Mouse (Mus musculus) bone marrow macrophage, adult 2 months (primary cell): ENCODE data around the gene Pld3. TPM values are rescaled to one million over a fixed set of nuclear protein-coding genes. Genes with fewer than 3 reads are reported as not detected.
A peak's percentile ranks its signal among the peaks of the same experiment; 100 is the strongest.

Experiments
- H3K27ac ChIP-seq: 2 replicates; pipeline ENCODE4 v1.5.1; 2012; ENCODE audit warnings: low read depth, low read length; ENCODE audit not compliant: insufficient read depth
- H3K4me1 ChIP-seq: 2 replicates; pipeline ENCODE4 v1.6.1; 2012; ENCODE audit warnings: low read length; ENCODE audit not compliant: control insufficient read depth, insufficient read depth
- H3K4me3 ChIP-seq: 2 replicates; pipeline ENCODE4 v1.5.1; 2012; ENCODE audit warnings: mild to moderate bottlenecking, low read length, moderate library complexity; ENCODE audit not compliant: insufficient read depth
- CTCF ChIP-seq: IDR thresholded peaks from 2 replicates; pipeline ENCODE4 v1.5.1; 2012; ENCODE audit warnings: low read depth, mild to moderate bottlenecking, low read length, moderate library complexity
- POLR2A ChIP-seq: IDR thresholded peaks from 2 replicates; pipeline ENCODE4 v1.6.1; 2012; ENCODE audit warnings: mild to moderate bottlenecking, low read depth, low read length, borderline replicate concordance
- polyA plus RNA-seq: library from polyadenylated mRNA; stranded (reverse); fragments of >200 nt; gene quantifications from 2 replicates; pipeline ENCODE4 v1.2.4, GENCODE M21; 2012; ENCODE audit not compliant: missing spikeins, insufficient read depth, insufficient read length

Pld3 gene
- 397 TPM in 2 replicates for polyA plus RNA-seq

DNA sequence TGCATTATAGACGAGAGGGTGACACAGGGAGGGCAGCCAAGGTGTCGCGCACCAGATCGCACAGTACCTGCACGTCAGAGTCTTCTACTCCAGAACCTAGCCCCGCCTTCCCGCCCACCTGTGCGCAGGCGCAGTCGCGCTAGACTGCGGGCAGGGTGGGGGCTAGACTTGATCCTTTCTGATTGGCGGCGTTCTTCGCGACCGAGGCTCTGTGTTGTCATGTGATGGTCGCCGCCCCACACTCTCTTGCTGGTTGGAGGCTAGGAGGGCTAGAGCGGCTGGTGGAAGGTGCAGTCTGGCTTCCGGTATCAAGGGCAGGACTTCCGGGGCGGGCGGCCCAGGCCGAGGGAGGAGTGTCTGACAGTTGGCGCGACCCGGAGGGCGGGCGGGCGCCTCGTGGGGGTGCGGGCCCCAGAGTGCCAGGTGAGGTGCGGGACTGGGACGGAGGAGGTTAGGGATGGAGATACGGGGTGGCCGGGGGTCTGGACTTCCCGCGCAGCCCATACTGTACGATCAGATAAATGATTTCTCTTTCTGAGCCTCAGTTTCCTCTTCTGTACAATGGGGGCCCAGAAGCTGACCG is at the start of gene Pld3, which contains the start of gene 2310022A10Rik:
Gene Pld3 (minus strand): TSS at position 288 of the 583 bp plus-strand sequence.
Gene 2310022A10Rik (plus strand): TSS at position 303 of the 583 bp plus-strand sequence.
- H3K4me1 ChIP-seq: peaks cover 25% of the 10 kb centered on the region
- H3K27ac ChIP-seq: peak within 1 kb of the TSS; percentile 88
- TF ChIP-seq POLR2A (peak; percentile 68; the same call in 1 of the 2 replicates), CTCF (no peak)
- H3K4me3 ChIP-seq: peak within 1 kb of the TSS; percentile 90

DNA sequence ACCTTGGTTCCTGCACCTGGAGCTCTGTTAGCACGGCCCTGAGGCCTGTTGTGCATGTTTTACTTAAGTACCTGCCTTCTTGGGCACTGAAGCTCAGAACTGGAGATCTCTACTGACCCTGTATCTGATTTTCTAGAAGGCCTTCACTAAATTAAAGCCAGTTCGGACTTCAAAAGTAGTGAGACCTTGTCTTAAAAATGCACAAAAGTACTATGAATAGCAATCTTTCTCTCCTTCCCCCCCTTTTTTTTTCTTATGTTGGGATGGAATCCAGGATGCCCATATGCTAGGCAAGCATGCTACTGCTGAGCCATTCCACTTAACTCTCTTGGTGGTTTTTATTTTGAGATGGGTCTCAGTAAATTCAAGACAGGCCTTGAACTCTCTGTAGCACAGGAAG is 49.1 kb upstream of the Pld3 start:
- H3K27ac ChIP-seq: peak overlapping the region; percentile 35; the same call in 1 of the 2 replicates
- no peak overlapping the region for H3K4me3 ChIP-seq
- peaks cover 56% of the 10 kb centered on the region for H3K4me1 ChIP-seq
- TF ChIP-seq POLR2A (no peak), CTCF (no peak)

DNA sequence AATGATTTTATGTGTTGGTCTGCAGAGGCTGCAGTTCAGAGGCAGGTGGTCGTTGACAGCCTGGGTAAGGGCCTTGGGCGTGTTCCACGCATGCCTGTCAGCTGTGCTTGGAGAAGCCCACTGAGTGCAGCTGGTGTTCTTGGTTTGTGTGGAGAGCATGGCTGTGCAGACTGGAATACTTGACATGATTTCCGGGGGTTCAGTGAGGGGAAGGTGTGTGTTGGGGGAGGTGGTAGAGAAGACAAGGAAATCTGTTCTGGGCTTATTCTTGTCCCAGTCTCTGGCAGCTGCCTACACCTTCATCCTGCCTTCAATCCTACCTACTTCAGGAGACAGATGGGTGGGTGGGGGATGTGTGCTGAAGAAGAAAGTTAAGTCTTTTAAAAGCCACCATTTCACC is 48.6 kb upstream of the Pld3 start:
- TF ChIP-seq CTCF (no peak), POLR2A (no peak)

DNA sequence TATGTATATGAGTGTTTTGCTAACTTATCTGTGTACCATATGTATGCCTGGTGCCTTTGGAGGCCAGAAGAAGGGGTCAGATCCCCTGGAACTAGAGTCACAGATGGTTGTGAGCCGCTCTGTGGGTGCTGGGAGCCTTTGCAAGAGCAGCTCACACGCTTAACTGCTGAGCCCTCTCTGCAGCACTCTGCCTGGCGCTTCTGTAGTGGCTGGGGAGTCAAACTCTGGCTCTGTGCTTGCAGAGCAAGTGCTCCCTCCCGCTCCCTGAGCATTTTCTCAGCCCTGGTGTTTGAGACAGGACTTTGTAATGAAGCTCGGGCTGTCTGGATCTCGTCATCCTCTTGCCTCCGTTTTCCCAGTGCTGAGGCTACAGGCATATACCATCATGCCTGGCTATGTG is 45.0 kb upstream of the Pld3 start:
- H3K4me3 ChIP-seq: no peak overlapping the region
- TF ChIP-seq CTCF (no peak), POLR2A (no peak)
- peaks cover 17% of the 10 kb centered on the region for H3K4me1 ChIP-seq
- H3K27ac ChIP-seq: no peak overlapping the region

More for the DNA sequence above, 48.6 kb upstream of the Pld3 start:
- H3K4me1 ChIP-seq: peaks cover 51% of the 10 kb centered on the region
- no peak overlapping the region for H3K27ac ChIP-seq
- no peak overlapping the region for H3K4me3 ChIP-seq

DNA sequence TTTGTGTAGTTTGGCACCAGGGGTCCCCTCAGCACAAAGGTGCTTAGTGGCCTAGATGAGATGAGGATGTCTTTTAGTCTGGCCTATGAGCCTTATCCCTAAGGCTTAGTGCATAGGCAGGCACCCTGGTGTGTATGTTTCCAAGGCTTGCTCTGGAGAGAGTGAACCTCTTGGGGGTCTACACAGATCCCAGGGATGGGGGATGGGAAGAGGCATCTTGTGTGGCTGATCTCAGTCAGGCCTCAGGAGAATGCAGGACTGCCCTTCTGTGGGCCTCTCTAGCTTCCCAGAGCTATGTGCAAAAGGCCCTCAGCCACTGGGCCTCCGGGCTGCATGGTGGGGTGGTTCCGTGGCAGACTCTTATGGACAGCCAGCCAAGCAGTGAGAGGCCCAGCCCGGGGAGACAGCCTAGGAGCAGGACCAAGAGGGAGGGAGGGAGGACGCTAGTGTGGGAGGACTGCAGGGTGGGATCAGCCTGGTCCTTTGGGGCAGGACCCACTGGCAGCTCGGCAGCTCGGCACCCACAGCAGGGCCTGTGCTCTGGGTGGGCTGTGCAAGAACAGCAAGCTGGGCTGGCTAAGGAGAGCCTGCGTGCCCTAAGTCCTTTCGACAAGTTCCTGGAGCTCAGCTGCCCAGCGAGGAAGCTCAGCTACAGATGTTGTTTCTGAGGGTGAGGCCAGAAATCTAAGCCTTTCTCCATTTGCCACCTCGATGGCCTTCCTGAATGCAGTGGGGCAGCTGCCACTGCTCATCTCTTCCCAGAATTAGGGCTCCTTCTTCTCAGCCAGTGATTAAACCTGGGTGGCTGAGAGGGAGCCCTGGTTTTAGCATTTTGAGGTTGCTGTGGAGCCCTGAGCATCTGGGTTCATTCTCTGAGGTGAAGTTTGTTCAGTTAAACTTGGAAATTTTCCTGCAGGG is 43.8 kb upstream of the Pld3 start:
- peaks cover 9% of the 10 kb centered on the region for H3K4me1 ChIP-seq
- no peak overlapping the region for H3K27ac ChIP-seq
- no peak overlapping the region for H3K4me3 ChIP-seq
- TF ChIP-seq CTCF (no peak), POLR2A (no peak)

DNA sequence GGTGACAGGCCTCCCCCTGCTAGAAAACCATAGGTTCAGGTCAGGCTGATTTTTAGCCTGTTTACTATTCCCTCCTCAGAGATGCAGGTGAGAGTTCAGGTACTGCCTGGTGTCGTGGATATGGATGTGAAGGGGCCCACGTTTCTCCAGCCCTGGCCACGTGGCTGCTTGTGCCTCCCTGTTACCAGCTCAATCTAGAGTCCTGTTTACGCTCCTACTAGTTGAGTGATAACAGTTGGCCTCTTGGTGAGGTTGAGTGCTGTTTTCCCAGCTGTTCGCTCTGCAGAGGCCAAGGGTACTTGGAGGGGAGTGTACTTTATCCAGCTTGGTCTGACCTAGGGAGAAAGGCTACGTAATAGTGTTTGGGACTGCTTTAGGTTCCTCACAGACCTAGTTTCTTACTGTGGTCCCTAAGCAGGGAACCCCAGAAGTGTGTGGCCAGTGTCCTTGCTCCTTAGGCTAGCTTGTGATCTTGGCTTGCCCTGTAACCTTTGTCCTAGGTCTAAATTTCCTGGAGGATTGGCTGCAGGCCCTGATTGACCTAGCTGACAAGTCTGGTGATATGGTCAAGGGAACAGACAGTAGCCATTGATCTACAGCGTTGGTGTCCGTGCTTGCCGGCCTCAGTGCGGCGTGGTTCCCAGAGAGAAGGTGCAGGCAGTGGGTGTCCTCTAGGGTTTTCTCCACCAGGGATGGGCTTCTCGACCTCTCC is 40.1 kb upstream of the Pld3 start:
- H3K4me1 ChIP-seq: peaks cover 8% of the 10 kb centered on the region
- peak overlapping the region; percentile 81 for H3K4me3 ChIP-seq
- TF ChIP-seq CTCF: no peak
- no peak overlapping the region for H3K27ac ChIP-seq

DNA sequence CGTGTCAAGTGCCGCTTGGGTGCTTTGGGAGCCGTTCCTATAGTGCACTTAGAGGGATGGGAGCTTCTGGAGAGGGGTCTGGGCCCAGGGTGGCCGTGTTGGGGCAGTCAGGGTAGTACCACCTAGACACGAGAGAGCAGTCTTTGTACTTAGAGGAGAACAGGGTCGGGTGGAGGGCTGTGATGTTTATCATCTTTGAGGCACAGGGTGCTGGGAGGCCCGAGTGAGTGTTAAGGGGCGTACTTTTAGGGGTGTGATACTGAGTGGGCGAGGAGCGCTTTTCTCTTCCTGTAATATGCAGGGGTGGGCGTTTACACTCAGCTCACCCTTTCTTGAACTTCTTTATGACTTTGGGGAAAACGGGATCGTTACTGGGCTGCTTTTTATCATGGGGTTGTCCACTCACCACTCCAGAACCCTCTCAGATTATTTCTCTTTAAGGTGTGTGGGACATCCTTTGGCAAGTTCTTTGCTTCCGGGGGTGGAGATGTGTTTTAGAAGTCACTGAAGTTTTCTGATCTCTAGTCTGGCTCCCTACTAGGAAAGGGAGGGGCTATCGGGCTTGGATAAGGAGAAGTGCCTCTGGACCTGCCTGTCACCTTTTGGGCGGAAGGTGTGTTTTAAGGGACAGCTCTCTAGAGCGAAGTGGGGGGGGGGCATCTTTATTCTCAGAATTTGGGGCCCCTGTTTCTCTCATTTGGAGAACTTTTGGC is 39.4 kb upstream of the Pld3 start:
- Histone ChIP-seq H3K4me3 (peak overlapping the region; percentile 81), H3K4me1 (peaks cover 12% of the 10 kb centered on the region), H3K27ac (peak overlapping the region; percentile 77)
- TF ChIP-seq CTCF: no peak
- TF ChIP-seq POLR2A: no peak

DNA sequence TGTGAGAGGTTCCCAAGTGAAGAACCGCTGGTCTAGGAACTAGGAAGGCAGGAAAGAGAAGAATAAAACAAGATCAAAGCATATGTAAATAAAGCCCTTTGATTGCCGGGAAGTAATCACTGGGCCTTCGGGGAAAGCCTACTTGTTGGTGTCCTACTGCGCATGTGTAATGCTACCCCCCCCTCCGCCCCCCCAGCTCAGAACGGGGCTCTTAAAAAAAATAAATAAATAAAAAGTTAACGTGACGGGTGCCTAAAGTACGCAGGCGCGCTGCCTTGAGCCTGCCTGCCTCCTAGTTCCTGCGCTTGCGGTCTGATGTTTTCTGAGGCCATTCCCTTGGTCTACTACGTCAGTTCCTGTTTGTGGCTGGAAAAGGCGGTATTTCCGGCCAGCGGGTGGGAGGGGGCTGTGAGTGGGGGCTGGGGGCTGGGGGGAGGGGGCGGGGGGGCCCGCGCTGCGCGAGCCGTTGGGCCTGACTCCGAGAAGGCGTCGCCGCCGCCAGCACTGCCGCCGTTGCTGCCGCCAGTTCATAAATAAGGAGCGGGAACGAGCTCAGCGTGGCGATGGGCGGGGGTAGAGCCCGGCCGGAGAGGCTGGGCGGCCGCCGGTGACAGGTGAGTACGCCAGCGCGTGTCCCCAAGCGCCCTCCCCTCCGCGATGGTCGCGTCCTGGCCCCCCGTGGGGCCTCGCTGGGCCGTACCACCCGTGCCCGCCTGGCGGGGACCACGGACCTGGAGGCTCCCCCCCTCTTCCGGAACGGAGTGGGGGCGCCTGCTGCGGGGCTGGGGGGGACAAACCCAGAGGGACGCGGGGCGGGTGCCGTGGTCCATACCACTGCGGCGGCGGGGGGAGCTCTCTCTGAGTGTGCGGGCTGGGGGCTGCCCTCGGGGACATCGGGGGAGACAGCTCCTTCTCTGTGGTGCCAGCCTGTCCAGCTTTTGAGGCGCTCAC is 38.5 kb upstream of the Pld3 start, which contains the start of gene Akt2:
Gene Akt2 (plus strand): TSS at position 287 of the 951 bp plus-strand sequence.
- H3K27ac ChIP-seq: peak within 1 kb of the TSS; percentile 77
- peak within 1 kb of the TSS; percentile 81 for H3K4me3 ChIP-seq
- no peak for TF ChIP-seq POLR2A
- no peak for TF ChIP-seq CTCF
- peaks cover 14% of the 10 kb centered on the region for H3K4me1 ChIP-seq
